Mouse (Mus musculus) cerebellum, adult 8-10 months (tissue): ENCODE measurements at regions not wholly inside any gene's neighbourhood (a gene's known extent, or its start where the extent isn't known, plus 50 kb on each side); places are given as distances from the start of the nearest gene placed in this dataset.

Experiments used
- DNase-seq: peaks from one replicate; pipeline ENCODE4 v3.0.0; 2022

DNA sequence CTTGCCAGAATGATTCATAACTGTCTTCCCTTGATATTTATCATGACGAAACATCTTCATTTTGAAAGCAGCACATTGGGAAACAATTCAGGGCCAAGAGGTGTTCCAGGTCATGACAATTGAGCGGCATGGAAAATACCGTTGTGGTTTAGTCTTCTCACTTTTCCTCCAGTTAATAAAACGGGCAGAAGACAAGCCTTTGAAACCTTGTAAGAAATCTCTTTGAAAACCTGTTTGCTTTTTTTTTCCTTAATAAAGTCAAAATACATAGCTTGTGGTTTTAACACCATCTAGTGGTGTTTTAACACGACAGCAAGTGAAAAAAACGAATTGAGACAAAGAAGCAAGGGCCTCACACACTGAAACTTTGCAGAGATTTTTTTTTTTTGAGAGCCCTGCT, 1389.0 kb upstream of the Acvr2a start:
- no peak for DNase-seq

DNA sequence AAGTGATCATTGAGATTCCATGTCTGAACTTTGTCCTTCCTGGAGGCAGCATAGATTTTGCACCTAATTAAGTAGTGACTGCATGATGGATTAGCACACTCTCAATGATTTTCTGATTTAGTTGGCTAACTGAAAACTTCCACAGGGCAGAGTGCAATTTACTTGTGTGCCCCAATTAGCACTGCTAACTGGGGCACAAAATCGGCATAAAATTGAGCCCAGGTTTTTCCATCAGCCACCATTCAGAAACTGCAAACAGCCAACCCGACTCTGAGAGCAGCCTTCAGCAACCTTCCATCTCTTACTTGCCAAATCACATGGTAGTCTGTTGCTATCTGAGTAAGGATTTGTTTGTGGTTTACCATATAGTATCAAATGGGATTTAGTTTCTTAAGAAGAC, 1384.1 kb upstream of the Acvr2a start:
- no peak for DNase-seq

DNA sequence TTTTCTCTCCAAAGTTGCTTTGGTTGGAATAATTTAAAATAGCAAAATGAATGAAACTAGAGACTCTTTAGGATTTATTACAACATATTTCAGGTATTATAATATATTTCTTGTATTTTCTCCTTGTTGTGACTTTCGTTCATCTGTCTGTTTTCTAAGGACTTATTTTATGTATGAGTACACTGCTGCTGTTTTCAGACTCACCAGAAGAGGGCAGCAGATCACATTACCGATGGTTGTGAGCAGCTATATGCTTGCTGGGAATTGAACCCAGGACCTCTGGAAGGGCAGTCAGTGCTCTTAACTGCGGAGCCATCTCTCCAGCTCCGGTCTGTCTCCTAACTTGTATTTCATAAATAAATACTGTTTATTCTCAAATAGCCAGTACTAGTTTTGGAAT, 1347.9 kb upstream of the Acvr2a start:
- DNase-seq: no peak

DNA sequence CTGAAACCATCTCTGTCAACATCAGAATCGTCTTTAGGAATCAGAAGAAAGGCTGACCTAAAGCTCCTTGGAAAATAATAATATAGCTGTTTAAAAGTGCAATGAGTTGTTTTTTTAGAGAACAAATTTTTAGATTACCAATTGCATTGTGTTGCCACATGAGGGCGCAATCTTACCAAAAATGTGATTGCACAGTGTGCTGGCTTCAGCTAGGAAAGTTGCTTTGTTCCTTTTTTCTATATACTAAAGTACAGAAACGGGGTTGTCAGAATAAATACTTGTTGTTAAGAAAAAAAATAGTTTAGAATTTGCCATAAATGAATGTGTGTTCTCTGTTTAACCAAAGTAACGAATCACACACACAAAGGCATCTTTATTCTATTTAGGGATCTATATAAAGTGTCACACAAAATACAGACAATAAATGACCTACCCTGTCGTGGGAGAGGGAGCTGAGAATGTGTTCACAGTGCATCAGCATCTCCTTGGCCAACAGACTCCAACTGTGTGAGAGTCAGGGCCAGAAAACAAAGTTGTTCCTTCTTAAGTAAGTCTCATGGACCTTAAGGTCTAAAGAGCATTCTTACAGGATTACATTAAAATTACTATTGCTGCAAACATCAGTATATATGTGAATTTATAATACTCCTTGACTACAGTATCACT, 1321.9 kb upstream of the Acvr2a start:
- DNase-seq: peak; percentile 11
